Mouse (Mus musculus): ENCODE results near the gene Armh4.
"Not testable (repeated sequence)": the region's sequence is repeated elsewhere in the genome, so short reads cannot be mapped to it uniquely, and the experiment has no call there.

DNA sequence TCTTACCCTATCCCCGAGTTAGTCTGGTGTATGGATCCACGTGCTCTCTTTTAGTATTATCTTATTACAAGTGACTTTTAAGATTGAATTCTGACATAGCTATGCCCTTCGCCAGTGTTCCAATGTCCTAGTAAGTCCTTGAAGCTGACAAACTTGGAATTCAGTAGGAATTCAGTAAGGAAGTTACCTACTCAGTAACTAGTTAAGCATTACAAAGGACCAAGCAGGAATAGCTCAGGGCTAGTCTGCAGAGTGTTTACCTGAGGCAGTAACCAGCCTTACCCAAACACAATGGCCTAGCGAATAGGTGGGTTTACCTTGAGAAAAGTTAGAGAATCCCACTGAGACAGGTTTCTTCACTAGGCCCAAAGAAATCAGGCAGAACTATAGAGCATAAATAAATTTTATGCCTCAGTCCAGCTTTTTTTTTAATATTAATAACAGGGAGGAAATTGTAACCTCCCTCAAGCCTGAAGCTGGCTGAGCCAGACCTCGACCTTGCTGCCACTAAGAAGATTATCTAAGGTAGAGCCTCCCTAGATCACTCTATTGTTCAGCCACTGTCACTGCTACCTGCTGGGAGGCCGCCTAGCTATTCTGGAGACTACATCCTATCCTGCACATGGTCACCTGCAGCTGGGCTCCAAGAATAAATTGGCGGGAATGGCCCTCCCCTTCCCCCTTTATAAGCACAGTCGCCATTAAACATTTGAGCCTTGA lies 36.7 kb upstream of the Armh4 start:
- TF ChIP-seq CTCF, POLR2A (IDR thresholded peaks at IDR 0.05; ENCODE audit: extremely low read depth, insufficient read depth, low read length): not testable (repeated sequence)
